Mouse (Mus musculus) kidney, adult 11 months (tissue): ENCODE data around the gene Rspo3.

Experiments used
- DNase-seq: peaks from one replicate; pipeline ENCODE4 v3.0.0; 2022

Gene Rspo3

DNA sequence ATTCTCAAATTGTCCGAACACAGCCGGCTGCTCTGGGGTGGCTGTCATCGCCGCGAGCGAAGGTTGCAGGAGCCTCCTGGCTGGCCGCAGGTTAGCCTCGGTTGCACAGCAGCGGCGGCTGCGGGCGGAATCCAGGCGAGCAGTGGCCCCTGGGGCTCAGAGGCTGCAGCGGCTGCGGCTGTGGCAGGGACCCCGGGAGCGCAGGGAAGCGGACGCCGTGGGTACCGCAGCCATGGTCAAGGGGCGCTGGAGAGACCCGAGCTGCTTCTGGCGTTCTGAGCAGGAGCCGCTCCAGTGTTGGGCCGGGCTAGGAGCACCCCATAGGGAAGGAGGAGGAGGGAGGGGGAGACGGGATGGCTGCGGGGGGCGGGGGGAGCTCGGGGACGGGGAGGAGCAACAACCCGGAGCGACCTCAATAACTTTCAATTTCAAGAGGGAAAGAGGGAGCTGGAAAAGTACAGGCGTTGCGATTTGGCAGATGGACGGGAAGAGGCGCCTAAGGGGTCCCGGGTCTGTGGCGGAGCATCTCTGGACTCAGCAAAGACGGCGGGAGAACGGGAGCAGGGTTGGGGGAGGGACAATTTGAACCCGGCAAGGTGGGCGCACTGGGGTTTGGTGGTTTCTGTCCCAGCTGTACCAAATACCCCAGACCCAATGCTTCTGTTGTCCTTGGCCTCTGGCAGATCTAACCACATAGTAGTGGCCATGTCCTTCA is at the start of gene Rspo3:
Gene Rspo3, minus strand, starts transcription at position 322 of the 715 bp plus-strand sequence.
- DNase-seq: no peak

DNA sequence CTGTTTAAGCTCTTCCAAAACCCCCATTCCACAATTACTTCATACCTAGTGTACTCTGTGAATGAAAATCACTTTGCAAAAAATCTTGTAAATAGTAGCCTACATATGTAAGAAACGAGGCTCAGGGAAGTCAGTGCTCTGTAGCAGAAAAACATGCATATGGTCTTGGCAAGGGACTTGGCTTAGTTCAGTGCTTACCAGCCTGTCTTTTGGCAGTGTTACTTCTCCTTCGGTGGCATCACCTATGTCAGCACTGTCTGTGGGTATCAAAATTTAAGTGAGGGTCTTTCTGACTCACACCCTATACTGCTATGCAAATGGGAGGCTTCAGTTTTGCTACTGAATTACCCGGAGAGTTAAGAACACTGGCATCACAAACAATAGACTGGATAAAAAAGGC is 46.3 kb upstream of the Rspo3 start:
- no peak for DNase-seq

DNA sequence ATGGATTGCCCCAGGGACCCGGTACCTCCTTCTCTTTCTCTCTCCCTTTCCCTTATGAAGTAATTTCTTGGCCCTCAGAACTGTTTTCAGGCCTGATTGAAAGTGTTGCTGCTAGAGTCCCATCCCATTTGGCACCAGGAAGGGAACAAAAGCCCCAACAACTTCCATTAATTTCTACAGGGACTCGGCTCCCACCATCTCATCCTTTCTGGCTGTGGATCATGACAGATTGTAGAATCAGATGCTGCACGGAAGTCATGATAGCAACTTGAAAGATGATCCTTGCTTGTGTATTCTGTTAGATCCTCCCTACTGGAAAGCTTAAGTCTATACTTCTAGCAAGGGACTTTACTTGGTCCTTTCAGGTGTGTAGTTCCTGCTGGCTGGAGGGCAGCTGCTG is 45.8 kb upstream of the Rspo3 start:
- DNase-seq: no peak

DNA sequence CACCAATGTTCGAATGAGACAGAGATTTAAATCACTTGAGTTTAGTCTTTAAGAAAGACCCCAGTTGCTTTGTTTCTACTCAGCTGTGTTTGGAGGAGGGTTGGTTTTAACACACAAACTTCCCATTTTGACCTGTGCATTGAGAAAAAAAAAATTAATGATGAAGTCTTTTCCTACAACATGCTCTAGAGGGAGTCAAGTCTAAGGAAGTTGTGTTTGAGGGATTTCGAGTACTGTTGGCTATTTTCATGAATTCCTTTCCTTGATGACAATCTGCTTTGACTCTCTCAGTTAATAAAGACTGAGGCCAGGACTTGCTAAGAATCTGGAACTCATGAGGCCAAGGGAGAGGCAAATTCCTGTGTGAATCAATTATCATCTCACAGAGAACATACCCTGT is 20.3 kb upstream of the Rspo3 start:
- no peak for DNase-seq

DNA sequence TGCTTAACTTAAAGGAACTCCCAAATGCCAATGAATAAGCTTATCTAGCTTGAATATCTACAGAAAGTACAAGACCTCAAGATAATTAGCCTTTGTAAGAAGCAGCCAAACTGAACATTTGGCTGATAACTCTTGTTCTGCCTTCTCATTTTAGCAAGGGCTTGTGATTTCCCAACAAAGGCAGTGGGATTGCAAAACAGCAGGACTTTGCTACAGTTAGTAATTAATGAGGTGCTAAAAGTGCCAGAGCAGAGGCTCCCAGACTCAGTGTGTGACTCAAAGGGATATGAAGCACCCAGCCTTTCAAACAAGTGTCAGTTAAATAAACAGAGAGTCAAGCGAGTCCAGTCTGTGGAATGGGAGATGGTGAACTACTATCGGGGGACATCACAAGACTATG is 18.7 kb upstream of the Rspo3 start:
- DNase-seq: no peak

DNA sequence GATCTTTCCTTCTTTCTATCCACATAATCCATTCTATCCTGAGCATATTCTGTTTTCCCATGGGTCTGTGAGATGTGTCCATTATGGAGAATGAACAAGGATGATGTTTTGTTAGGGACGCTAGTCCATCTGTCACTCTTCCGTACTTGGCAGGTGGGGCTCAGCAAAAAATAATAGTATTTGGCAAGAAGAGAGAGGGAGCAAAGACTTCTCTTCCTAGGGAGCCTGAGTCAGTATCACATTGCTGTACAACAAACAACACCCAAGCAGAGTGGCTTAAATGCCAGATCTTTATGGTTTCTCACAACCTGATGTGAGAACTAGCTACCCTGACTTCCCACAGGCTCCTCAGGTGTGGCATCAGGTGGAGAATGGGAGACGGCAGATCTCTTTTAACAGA is 7.3 kb upstream of the Rspo3 start:
- no peak for DNase-seq

DNA sequence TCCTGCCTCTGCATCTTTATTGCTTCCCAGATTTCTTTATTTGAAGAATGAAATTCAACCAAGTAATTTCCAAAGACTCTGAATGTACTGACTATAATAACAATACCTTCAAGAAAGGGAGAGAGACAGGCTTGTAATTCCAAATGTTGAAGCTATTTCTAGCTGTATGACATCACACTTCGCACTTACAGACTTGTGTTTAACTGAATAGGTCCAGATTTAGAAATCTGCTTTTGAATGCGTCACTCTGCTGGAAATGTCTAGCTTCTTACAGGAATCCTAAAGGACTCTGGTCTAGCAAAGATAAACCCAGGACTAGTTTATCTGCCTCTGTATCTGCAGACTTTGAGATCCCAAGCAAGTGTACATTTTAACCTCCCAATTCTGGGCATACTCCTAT is 3.8 kb upstream of the Rspo3 start:
- no peak for DNase-seq

DNA sequence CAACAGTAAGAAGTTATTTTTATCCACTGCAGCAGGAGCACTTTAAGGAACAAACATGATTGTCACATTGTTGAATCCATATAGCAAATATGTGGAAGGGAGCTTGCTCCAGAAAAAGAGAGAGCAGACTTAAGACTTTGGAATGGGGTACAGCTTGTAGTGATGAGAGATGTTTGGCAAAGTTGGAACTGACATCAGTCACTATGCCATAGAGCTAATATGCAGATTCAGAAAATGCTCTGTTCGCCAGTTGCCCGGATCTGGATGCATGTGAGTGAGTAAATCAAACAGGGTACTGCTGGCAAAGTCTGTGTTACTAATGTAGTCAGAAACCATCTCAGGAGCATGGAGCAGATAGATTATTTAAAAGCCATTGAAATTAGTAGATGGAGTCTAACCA is 3.1 kb upstream of the Rspo3 start:
- no peak for DNase-seq

DNA sequence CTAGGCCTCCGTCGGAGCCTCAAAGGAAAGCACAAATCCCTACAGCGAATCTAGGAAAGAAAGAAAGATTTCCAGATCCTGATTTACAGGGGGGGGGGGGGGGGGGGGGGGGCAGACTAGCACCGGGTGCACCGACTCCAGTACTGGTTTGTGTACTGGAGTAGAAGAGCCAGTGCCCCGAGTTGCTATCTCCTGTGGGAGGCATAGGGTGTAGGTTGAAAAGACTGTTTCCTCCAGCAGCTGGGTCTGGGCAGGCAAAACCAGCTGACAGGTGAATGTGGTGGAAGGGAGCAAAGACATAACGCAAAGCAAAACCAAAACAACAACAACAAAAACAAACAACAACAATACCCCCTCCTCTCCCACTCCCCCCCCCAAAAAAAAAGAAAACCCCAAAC is 838 bp downstream of the Rspo3 start:
- DNase-seq: no peak

DNA sequence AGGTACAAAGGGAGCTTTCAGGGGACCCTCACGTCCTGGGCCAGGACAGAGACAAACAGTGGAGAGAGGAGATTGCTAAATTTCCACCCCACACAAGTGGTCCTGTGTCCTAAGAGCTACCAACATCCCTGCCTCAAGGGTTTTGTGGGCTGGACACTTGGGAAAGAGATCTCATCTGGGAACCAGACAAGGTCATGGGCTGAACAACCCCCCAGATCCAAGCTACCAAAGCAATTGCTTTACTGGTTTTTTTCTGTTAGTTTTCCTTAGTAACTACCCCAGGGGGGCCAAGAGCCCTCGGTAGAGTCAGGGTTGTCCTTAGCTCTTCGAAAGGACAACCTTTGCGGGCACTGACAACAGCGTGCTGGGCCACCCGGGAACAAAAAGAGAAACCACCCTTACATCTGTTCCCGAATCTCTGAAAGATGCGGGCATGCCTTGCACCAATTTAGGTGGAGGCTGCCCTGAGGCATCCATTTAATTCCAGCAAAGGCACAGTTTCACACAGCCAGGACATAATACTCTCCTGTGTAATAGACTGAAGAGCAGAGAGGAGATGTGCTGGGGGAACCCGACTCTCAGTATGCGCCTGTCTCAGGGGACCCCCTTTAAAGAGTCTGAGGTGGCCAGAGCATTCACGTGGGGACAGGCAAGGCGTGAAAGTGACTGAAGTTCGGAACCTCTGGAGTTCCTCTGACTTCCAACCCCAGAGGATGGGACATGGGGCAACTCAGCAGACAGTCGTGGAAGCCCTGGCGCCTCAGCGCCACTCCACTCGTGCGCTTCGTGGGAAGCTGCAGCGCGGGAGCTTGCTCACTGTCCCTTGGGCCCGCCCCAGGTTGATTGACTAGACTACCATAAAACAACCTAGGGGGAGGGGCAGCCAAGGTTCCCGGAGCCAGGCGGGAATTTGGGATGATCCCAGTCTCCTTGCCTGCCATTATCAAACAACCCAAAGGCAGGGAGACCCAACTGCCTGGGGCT is 1.5 kb downstream of the Rspo3 start:
- no peak for DNase-seq

DNA sequence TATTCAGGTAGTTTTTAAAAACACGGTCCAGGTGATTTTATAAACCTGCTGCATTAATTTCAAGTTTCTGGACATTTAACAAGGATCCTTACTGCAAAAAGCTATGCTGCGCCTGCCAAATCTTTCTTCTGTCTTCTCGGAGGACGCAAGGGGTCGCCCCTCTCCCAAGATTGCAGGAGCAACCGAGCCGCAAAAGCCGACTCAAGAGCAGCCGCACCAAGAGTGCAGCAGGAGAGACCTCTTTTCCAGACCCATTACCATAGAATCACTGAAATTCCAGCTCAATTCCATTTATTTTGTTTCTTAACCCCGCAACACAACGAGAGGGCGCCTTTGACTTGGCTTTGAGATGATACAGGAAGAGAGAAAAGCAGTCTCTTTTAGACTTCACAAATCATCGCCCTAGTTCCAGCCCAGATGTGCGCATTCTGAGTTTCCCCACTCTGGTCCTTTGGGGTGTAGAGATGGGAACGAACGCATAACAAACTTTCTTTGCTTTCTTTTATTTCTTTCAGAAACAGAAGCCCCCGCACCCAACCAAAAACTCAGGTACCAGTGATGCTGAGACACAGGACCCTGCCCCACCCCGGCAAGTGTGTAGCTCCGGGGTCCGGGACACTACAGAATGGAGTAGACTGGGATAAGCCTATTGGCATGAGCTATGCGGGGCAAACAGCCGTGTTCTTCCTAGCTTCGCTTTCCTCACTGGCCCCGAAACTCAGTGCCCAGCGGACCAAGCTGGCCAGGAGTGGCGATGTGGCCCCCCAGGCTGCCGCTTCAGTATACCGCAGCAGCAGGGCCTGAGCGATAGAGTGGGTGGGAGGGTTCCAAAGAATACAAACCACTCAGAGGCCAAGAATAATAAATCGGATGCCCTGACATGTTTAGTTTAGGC is 2.6 kb downstream of the Rspo3 start:
- peak; percentile 24 for DNase-seq

DNA sequence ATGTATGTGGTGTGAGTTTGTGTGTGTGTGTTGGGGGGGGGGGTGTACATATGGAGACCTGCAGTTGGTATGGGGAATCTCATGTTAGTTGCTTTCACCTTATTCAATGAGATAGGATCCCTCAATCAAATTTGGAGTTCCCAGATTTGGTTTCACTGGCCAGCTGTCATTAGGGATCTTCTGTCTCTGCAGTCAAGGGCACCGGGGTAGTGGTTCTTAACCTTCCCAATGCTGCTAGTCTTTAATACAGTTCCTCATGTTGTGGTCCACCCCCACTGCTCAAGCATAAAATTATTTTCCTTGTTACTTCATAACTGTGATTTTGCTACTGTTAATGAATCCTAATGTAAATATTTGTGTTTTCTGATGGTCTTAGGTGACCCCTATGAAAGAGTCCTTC is 22.1 kb downstream of the Rspo3 start:
- DNase-seq: no peak

DNA sequence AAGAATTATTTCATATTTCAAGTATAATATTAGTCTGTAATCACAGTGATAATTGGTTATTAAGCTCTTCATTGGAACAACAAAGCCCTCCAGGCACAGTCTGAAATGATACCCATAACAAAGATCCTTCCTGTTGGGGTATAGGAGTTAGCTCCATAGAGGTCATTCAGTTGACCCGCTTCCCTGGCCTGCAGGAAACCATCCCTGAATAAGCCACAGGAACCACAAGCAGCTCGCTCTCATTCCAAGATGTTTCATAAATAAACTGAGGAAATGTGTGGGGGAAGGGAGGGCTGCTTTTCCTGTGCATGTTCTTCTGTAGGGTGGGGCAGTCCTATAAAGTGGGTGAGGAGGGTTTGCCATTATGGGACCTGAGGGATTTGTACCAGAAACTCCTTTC is 27.5 kb downstream of the Rspo3 start:
- DNase-seq: no peak

DNA sequence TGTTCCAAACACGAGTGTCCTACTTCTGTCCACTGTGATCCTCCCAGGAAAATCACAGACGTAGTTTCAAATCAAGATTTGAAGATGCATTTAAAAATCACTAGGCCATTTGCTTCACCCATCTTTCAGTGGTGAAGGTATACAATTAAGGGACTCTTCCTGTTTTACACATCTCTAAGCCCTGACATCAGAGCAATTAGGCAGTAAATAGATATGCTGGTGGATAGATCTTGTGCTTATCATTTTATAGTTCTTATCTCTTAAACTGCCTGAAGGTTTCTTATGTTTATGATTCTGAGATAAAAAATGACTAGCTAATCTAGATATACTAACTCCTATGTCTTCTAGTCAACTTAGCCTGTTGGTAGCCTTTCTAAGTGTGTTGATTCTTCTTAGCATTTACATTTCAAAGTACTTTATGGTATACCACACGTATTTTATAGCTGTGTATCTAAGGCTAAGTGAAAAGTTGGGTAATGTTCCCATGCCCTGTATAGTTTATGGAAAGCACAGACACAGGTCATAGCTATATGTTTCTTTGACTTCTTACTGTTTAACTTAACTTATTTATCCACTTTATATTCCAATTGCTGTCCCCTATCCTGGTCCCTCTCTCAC is 38.4 kb downstream of the Rspo3 start:
- no peak for DNase-seq

DNA sequence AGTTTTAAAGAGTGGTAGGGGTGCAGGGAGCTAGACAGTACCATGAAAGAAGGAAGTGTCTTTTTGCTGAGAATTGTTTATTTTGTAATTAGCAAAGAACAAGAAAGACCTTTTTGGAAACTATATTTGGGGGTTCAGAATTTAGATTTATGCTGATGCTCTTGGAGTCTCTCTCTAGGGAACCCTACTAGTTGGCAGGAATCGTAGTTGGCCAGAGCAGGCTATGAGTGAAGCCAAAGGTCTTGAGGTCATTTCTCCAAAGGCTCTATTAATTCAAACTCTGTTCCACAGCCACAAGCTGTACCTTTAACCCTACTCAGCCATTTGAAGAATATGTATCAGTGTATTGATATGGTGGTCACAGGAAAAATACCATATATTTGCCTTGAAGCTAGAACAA is 41.7 kb downstream of the Rspo3 start:
- DNase-seq: no peak

DNA sequence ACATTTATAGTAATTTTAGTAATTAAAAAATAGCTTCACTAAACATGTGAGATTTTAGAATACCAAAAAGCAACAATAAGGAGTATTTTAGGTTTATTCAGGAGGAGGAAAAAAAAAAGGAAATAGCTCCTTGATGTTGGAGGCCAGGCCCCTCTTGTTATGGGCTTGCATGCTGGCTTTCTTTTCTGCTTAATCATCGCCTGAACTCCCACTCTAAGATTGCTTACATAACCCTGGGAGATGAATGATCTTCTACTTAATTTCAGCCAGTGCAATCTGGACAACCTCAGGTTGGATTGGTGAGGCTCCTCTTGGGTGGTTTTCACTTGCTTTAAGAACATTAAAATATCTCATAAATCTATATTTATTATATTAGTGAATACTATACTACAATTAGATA is 54.7 kb downstream of the Rspo3 start:
- no peak for DNase-seq

DNA sequence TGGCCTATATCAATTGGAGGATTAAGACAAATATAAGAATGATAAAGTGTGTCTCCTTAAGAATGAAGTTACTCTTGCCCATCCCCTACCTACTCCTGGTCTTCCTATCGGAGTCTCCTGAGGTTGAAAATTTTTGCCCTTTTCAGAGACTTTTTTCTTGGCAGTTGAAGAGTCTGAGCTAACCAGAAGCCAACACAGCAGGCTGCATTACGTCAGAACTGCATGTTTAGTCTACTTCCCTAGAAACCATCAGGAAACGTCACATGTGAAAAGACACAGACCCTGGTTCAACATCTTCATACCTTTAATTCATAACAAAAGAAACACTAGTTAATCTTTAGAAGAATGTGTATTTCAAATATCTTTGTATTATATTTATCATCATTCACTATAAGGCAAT is 56.3 kb downstream of the Rspo3 start:
- DNase-seq: no peak

DNA sequence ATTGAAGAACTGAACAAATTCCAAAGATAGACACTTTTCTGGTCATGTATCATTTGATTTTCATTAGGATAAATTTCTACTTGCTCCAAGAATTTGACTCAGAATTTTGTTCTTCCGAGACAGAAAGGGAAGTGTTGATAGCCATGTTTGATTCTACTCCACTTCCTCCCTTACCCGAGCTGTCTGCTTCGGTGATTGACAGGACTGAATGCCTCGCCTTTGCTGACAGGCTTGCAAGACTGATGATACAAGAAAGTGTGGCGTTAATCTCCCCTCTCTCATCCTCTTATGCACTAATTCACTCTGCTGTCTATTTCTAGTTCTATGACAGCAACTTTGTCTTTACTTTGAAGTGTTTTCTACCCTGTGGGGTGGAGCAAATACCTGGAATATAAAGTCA is 65.2 kb downstream of the Rspo3 start:
- no peak for DNase-seq

DNA sequence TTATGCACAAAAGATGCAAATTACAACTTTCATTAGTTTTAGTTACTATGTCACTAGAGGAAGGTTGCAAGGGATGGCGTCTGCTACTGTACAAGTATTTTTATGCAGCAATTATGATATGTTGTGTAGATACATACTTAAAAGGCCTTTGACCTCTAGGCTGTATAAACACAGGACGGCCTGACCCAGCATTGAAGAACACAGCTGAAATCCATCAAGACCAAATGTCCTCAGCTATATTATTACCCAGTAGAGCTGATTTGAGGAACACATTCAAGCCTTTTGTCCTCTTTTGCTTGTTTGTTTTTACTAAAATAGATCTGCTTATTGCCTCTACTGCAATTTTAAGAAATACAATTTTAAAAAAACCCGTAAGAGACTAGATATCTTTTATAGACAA is 75.6 kb downstream of the Rspo3 start:
- DNase-seq: no peak

DNA sequence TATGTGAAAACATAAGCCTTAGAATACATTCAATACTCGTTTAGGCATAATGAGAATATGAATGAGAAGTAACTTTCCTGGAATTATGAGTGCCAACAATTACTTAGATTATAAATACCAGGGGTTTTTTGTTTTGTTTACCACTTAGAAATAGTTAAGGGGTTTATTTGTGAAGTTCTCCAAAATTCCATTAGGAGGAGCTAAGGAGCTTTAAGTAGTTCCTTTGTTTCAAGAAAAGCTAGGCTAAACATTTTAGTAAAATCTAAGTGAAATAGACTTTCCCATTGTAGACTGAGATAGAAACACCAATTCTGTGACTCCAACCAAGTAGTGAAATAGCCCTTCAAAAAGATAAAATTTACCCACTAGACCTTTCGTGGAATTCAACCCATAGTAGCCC is 76.0 kb downstream of the Rspo3 start:
- DNase-seq: no peak

DNA sequence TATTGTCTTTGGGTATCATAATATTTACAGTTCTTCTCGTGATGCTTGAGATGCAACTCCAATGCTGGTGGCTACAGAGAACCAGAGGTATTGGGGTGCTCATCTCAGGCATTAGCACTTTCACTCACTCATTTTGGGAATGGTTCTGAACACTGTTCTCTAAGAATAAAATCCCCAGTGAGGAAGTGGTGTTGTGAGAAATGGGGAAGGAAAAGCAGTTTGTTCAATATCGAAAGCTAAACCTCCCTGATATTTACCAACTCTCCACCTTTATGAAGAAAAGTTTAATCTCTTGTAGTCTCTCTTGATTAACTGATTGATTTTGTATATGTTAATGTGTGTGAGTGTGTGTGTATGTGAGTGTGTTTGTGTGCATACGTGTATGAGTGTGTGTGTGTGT is 90.6 kb downstream of the Rspo3 start:
- no peak for DNase-seq

DNA sequence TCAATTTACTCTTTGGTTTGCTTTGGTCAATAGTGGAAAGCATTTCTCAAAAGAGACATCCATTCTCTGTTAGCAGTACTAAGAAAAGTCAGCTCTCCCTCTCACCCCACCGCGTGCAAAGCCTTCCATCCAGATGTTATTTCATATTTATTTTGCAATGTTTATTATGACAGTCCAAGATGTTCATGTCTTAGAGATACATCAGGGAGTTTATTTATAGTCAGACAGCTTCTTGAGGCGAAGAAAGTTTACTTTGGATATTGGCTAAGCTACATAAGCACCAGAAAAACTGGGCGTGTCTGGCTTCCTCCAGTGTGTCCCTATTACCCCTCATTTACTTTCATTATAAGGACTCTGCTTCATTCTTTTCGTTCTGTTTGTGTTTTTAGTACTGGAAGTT is 94.4 kb downstream of the Rspo3 start:
- DNase-seq: no peak

DNA sequence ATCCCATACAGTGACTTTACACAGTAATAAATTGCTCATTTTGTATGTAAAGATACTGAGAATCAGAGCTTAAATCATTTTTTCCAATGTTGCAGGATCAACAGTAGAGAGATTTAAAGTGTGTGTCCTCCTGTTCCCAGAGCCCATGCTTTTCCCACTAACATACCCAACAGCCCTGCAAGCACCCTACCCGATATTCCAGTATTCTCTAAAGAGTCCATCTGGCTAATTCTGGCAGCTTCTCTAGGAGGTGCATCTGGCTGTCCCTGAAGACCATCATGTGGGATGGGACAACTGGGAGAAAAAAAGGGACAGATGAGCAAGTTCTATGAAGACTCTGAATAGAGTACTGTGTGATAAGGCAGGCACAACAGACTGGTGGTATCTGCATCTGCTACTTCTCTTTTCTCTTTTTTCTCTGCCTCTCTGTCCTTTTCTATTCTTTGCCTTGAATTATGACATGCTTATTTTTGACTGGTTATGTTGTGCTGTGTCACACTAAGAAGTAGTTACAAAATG is 102.7 kb downstream of the Rspo3 start:
- no peak for DNase-seq
